Mouse (Mus musculus) MEL (cell line): ENCODE measurements around the gene Ern1.

Experiments
- CTCF ChIP-seq, 3 experiments: IDR thresholded peaks in 2 of 3; conservative IDR thresholded peaks in 1 of 3; 2 replicates each; pipeline ENCODE4 v1.5.1; 2011 to 2012; ENCODE audit warnings: low read length in 3 of 3, low read depth in 2 of 3, mild to moderate bottlenecking in 2 of 3, improper control_type of control experiment in 1 of 3, inconsistent platforms in 1 of 3, mixed read lengths in 1 of 3, moderate library complexity in 1 of 3; ENCODE audit not compliant: control insufficient read depth in 1 of 3, insufficient read depth in 1 of 3, poor library complexity in 1 of 3, severe bottlenecking in 1 of 3
- E2F4 ChIP-seq: IDR thresholded peaks from 2 replicates; pipeline ENCODE4 v1.6.1; 2011; ENCODE audit warnings: low read depth, low read length, improper control_type of control experiment, borderline replicate concordance
- EP300 ChIP-seq, 2 experiments: IDR thresholded peaks; 2 replicates each; pipeline ENCODE4 v1.6.1; 2011; ENCODE audit warnings: improper control_type of control experiment in 2 of 2, low read length in 2 of 2, low read depth in 1 of 2, mild to moderate bottlenecking in 1 of 2
- GATA1 ChIP-seq: IDR thresholded peaks from 2 replicates; pipeline ENCODE4 v1.6.1; 2011; ENCODE audit warnings: low read depth, low read length, improper control_type of control experiment
- JUND ChIP-seq: IDR thresholded peaks from 2 replicates; pipeline ENCODE4 v1.6.1; 2011; ENCODE audit warnings: low read depth, mild to moderate bottlenecking, improper control_type of control experiment, low read length
- POLR2A ChIP-seq, 2 experiments: IDR thresholded peaks; 2 replicates each; pipeline ENCODE4 v1.6.1; 2011 to 2012; ENCODE audit warnings: low read length in 2 of 2, mild to moderate bottlenecking in 2 of 2, control low read depth in 1 of 2, improper control_type of control experiment in 1 of 2, low read depth in 1 of 2, moderate library complexity in 1 of 2; ENCODE audit not compliant: control insufficient read depth in 1 of 2, insufficient read depth in 1 of 2, poor library complexity in 1 of 2
- POLR2AphosphoS5 ChIP-seq: IDR thresholded peaks from 2 replicates; pipeline ENCODE4 v1.6.1; 2012; ENCODE audit warnings: low read depth, borderline replicate concordance, mild to moderate bottlenecking, inconsistent platforms, low read length, moderate library complexity, mixed read lengths
- TAL1 ChIP-seq: IDR thresholded peaks from 2 replicates; pipeline ENCODE4 v1.6.1; 2012; ENCODE audit warnings: mild to moderate bottlenecking, inconsistent platforms, low read length, moderate library complexity, mixed read lengths
- ZNF384 ChIP-seq: IDR thresholded peaks from 2 replicates; pipeline ENCODE4 v1.6.1; 2012; ENCODE audit warnings: low read depth, mild to moderate bottlenecking, inconsistent platforms, low read length, improper control_type of control experiment

- no peak for TF ChIP-seq JUND
- no peak for TF ChIP-seq CTCF (IDR thresholded peaks at IDR 0.05 in 2 of 3, conservative IDR thresholded peaks at IDR 0.05 in 1 of 3; ENCODE audit: control insufficient read depth in 1 of 3, insufficient read depth in 1 of 3, low read depth in 2 of 3, low read length in 3 of 3, poor library complexity in 1 of 3, severe bottlenecking in 1 of 3)
- TF ChIP-seq POLR2A (IDR thresholded peaks at IDR 0.05; ENCODE audit: control insufficient read depth in 1 of 2, insufficient read depth in 1 of 2, low read depth in 1 of 2, low read length in 2 of 2, poor library complexity in 1 of 2): no peak
- no peak for TF ChIP-seq EP300 (IDR thresholded peaks at IDR 0.05; ENCODE audit: low read depth in 1 of 2, low read length in 2 of 2)
- TF ChIP-seq GATA1: no peak
- no peak for TF ChIP-seq POLR2AphosphoS5
- no peak for TF ChIP-seq E2F4
- no peak for TF ChIP-seq ZNF384
- TF ChIP-seq TAL1: no peak
These were observed 7.8 kb downstream of the Ern1 start for GRCm38 (mm10) chr11:106479619-106480529.
